Mouse (Mus musculus) gastrocnemius, postnatal 4 days (tissue): ENCODE results near the gene Fam84b. TPM values are rescaled to one million over a fixed set of nuclear protein-coding genes. Genes with fewer than 3 reads are reported as not detected.

Experiments
- total RNA-seq, 2 experiments: library from RNA; stranded (reverse); gene quantifications; 2 replicates each; pipeline ENCODE4 v1.2.3; 2021

Fam84b gene
- total RNA-seq, 2 experiments from 2014 or later: 3.3 to 3.4 TPM

Other genes with a start within 250 kb of the Fam84b start
- not detected for gene A1bg, start 69.2 kb upstream of the Fam84b start, total RNA-seq